Mouse (Mus musculus) neural tube, embryonic 11.5 days (tissue): ENCODE results near the gene Kank2. TPM values are rescaled to one million over a fixed set of nuclear protein-coding genes. Genes with fewer than 3 reads are reported as not detected.

Source experiments
- ATAC-seq: fragments of 200-750 bp; cut with Nextera tagmentation; 2 replicates; pipeline ENCODE4 v1.8.0; 2017; ENCODE audit warnings: moderate number of reproducible peaks, mild to moderate bottlenecking, moderate TSS enrichment, moderate library complexity; ENCODE audit not compliant: insufficient read depth, low FRiP score, low TSS enrichment
- DNase-seq: peaks from one replicate; pipeline ENCODE4 v3.0.0-alpha.2; 2015; ENCODE audit warnings: low spot score
- H3K27ac ChIP-seq: fragments of 300-500 bp; sonication (generic); 2 replicates; pipeline ENCODE4 v1.5.1; 2014; ENCODE audit warnings: low read depth, mild to moderate bottlenecking, low read length
- H3K27me3 ChIP-seq: fragments of 300-500 bp; sonication (generic); 2 replicates; pipeline ENCODE4 v1.6.1; 2014; ENCODE audit warnings: mild to moderate bottlenecking, low read length, mixed read lengths; ENCODE audit not compliant: control insufficient read depth, insufficient read depth
- H3K36me3 ChIP-seq: fragments of 300-500 bp; sonication (generic); 2 replicates; pipeline ENCODE4 v1.6.1; 2014; ENCODE audit warnings: mild to moderate bottlenecking, low read length, moderate library complexity, mixed read lengths; ENCODE audit not compliant: control insufficient read depth, insufficient read depth
- H3K4me1 ChIP-seq: fragments of 300-500 bp; sonication (generic); 2 replicates; pipeline ENCODE4 v1.6.1; 2014; ENCODE audit warnings: low read length, mixed read lengths; ENCODE audit not compliant: control insufficient read depth, insufficient read depth
- H3K4me2 ChIP-seq: fragments of 300-500 bp; sonication (generic); 2 replicates; pipeline ENCODE4 v1.6.1; 2014; ENCODE audit warnings: low read depth, mild to moderate bottlenecking, moderate library complexity
- H3K4me3 ChIP-seq: fragments of 300-500 bp; sonication (generic); 2 replicates; pipeline ENCODE4 v1.5.1; 2014; ENCODE audit warnings: low read depth, low read length
- H3K9ac ChIP-seq: fragments of 300-500 bp; sonication (generic); 2 replicates; pipeline ENCODE4 v1.6.1; 2014; ENCODE audit warnings: mild to moderate bottlenecking, low read length
- H3K9me3 ChIP-seq: fragments of 300-500 bp; sonication (generic); 2 replicates; pipeline ENCODE4 v1.6.1; 2016; ENCODE audit warnings: low read length; ENCODE audit not compliant: control insufficient read depth
- WGBS: fragments of 180-500 bp; shearing (Covaris S2); extraction: QIAGEN DNeasy Blood & Tissue Kit; methylation state at CpG from one replicate; pipeline ENCODE4 v1.1.7; 2014; 5-methylcytosine and 5-hydroxymethylcytosine counted together
- polyA plus RNA-seq: library from polyadenylated mRNA; unstranded; fragments of >200 nt; fragmentation: Nextera tagmentation; extraction: Ambion mirVana; gene quantifications from 2 replicates; pipeline ENCODE4 v1.2.1, GENCODE M21; 2014

The Kank2 gene
- polyA plus RNA-seq, 1 experiment from 2014 or later = 3.7 TPM

- H3K4me1 ChIP-seq = 0 out of 2 replicates have a peak, but pooled peaks cover 3% of the 10 kb centered on the region
- H3K9me3 ChIP-seq = no peaks in the 10 kb centered on the region
- no peak overlapping the region for H3K27ac ChIP-seq
- H3K36me3 ChIP-seq = peaks cover 8% of the 10 kb centered on the region
- H3K9ac ChIP-seq = no peak overlapping the region
- WGBS = 88% methylated on average over 2 of the region's 2 CpGs
- ATAC-seq (no peak), DNase-seq (no peak)
- no peaks in the 10 kb centered on the region for H3K27me3 ChIP-seq
- no peak overlapping the region for H3K4me3 ChIP-seq
- no peak overlapping the region for H3K4me2 ChIP-seq
These were observed 44.5 kb downstream of the Kank2 start for GRCm38 (mm10) chr9:21754003-21754402.

DNA sequence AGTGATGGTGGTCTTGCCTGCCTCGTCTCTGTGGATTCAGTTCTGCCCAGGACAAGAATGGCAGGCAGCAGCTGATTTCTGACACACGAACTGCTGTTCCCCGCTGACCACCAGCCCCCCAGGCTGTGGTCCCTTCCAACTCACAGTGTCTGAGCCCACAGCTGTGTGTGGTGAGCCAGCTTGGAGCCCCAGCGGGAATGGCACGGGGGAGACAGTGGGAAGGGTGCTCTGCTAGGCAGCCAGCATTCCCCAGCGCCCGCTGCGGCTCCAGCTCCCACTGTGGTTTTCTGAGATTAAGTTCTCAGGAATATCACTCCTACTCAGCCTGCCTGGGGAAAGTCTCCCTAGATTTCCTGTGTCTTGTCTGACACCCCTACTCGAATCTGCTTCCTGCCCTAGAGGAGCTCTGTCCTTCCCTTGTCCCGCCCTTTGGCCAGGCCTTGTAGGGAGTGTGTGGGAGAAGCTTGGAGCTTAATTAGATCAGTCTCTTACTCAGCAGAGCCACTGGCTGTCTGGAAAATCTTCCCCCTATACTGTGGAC is 46.2 kb downstream of the Kank2 start:
- no peaks in the 10 kb centered on the region for H3K4me1 ChIP-seq
- no peak overlapping the region for H3K4me2 ChIP-seq
- no peak for ATAC-seq
- DNase-seq = no peak
- H3K4me3 ChIP-seq = no peak overlapping the region
- H3K9me3 ChIP-seq = no peaks in the 10 kb centered on the region
- no peak overlapping the region for H3K9ac ChIP-seq
- no peaks in the 10 kb centered on the region for H3K27me3 ChIP-seq
- no peak overlapping the region for H3K27ac ChIP-seq
- 69% methylated on average over 10 of the region's 10 CpGs for WGBS
- H3K36me3 ChIP-seq = peaks cover 14% of the 10 kb centered on the region

- Histone ChIP-seq H3K27me3 (no peaks in the 10 kb centered on the region), H3K4me3 (no peak overlapping the region), H3K36me3 (peaks cover 16% of the 10 kb centered on the region), H3K4me1 (no peaks in the 10 kb centered on the region), H3K4me2 (no peak overlapping the region), H3K27ac (no peak overlapping the region), H3K9me3 (no peaks in the 10 kb centered on the region), H3K9ac (no peak overlapping the region)
- no peak for ATAC-seq
- WGBS = 73% methylated on average over 6 of the region's 6 CpGs
- no peak for DNase-seq
These were observed 47.2 kb downstream of the Kank2 start for GRCm38 (mm10) chr9:21751347-21751746.

GRCm38 (mm10) chr9:21750370-21750769 is 48.2 kb downstream of the Kank2 start:
- DNase-seq (no peak), ATAC-seq (no peak)
- peaks cover 21% of the 10 kb centered on the region for H3K36me3 ChIP-seq
- H3K4me3 ChIP-seq = no peak overlapping the region
- no peaks in the 10 kb centered on the region for H3K9me3 ChIP-seq
- H3K27ac ChIP-seq = no peak overlapping the region
- H3K4me2 ChIP-seq = no peak overlapping the region
- H3K9ac ChIP-seq = no peak overlapping the region
- WGBS = 68% methylated on average over 3 of the region's 3 CpGs
- no peaks in the 10 kb centered on the region for H3K27me3 ChIP-seq
- H3K4me1 ChIP-seq = no peaks in the 10 kb centered on the region

GRCm38 (mm10) chr9:21749382-21750118 is 49.0 kb downstream of the Kank2 start:
- DNase-seq (no peak), ATAC-seq (no peak)
- no peak overlapping the region for H3K4me3 ChIP-seq
- H3K36me3 ChIP-seq = peaks cover 21% of the 10 kb centered on the region
- H3K27ac ChIP-seq = no peak overlapping the region
- no peaks in the 10 kb centered on the region for H3K9me3 ChIP-seq
- H3K4me2 ChIP-seq = no peak overlapping the region
- H3K4me1 ChIP-seq = no peaks in the 10 kb centered on the region
- no peak overlapping the region for H3K9ac ChIP-seq
- H3K27me3 ChIP-seq = no peaks in the 10 kb centered on the region
- WGBS = 93% methylated on average over 6 of the region's 6 CpGs

GRCm38 (mm10) chr9:21748491-21748890 is 50.1 kb downstream of the Kank2 start:
- 93% methylated on average over 10 of the region's 10 CpGs for WGBS
- no peak for ATAC-seq
- Histone ChIP-seq H3K4me3 (no peak overlapping the region), H3K27ac (no peak overlapping the region), H3K4me1 (no peaks in the 10 kb centered on the region), H3K27me3 (no peaks in the 10 kb centered on the region), H3K9me3 (no peaks in the 10 kb centered on the region), H3K36me3 (peaks cover 30% of the 10 kb centered on the region), H3K9ac (no peak overlapping the region), H3K4me2 (no peak overlapping the region)
- no peak for DNase-seq

DNA sequence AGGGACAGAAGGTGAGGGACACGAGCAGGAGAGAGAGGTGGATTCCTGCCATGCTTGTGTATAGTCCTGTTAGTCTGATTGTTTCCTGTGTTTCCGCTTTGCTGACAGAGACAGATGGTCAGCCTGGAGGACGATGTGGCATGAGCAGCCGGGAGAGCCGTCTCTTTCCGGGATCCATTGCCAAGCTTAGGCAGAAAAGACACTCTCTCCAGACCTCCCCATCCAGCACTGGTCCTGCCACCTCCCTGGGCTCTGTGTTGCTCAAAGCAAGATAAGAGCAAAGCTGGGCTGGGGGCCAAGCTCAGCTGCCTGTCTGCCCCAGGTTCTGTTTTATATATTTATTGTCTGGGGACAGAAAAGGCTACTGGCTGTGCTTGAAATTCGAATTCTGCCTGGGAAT is 50.5 kb downstream of the Kank2 start:
- Histone ChIP-seq H3K4me2 (no peak overlapping the region), H3K9me3 (no peaks in the 10 kb centered on the region), H3K27ac (no peak overlapping the region), H3K4me3 (no peak overlapping the region), H3K36me3 (peaks cover 30% of the 10 kb centered on the region), H3K27me3 (no peaks in the 10 kb centered on the region), H3K4me1 (no peaks in the 10 kb centered on the region), H3K9ac (no peak overlapping the region)
- no peak for ATAC-seq
- 70% methylated on average over 7 of the region's 7 CpGs for whole genome bisulfite sequencing
- DNase-seq = no peak

- 83% methylated on average over 3 of the region's 3 CpGs for WGBS
- Histone ChIP-seq H3K9me3 (no peaks in the 10 kb centered on the region), H3K27me3 (no peaks in the 10 kb centered on the region), H3K4me2 (no peak overlapping the region), H3K4me3 (no peak overlapping the region), H3K27ac (no peak overlapping the region), H3K4me1 (no peaks in the 10 kb centered on the region), H3K36me3 (peaks cover 33% of the 10 kb centered on the region), H3K9ac (no peak overlapping the region)
- no peak for DNase-seq
- ATAC-seq = no peak
These were observed 51.2 kb downstream of the Kank2 start for GRCm38 (mm10) chr9:21747238-21747774.

DNA sequence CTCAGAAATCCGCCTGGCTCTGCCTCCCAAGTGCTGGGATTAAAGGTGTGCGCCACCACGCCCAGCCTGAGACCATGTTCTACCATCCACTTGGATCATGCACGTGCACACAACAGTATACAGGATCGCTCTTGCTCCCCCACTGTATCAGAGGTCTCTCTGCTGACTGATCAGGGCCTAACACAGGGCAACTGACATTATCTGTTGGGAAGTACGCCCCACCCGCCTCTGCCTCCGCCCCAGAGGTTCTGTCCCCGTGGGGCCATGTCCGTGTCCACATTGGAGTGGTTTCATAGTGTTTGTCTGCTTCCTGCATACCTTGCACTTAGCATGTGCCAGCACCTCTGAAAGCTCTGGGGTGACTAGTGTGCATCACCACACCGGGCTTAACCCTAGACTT is 57.0 kb downstream of the Kank2 start:
- Histone ChIP-seq H3K4me2 (no peak overlapping the region), H3K9me3 (no peaks in the 10 kb centered on the region), H3K27ac (no peak overlapping the region), H3K4me3 (no peak overlapping the region), H3K9ac (no peak overlapping the region), H3K4me1 (no peaks in the 10 kb centered on the region), H3K27me3 (no peaks in the 10 kb centered on the region), H3K36me3 (peaks cover 50% of the 10 kb centered on the region)
- DNase-seq (no peak), ATAC-seq (no peak)
- 98% methylated on average over 11 of the region's 11 CpGs for WGBS
